Mouse (Mus musculus): ENCODE measurements around the gene Ncor2.

- no peak for TF ChIP-seq CTCF (IDR thresholded peaks at IDR 0.05; ENCODE audit: low read depth, low read length)
- TF ChIP-seq POLR2A (IDR thresholded peaks at IDR 0.05; ENCODE audit: borderline replicate concordance, low read depth, low read length): no peak
These were observed 4.4 kb upstream of the Ncor2 start for GRCm38 (mm10) chr5:125183321-125184003.
